In the genomic region with DNA sequence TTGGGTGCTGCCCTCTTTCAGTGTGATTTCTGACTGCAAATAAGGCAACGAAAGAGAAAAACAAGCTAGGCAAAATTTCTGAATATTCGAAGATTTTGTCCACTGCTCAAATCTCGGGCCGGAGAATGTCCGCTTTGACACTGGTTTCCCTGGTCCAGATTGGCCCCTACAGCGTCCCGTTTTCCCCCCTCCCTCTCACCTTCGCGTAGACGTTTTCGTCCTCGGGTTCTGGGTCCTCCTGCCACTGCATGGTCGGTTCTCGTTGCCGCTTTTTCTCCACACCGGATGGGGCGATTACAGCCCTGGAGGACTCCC, we compare ENCODE assay signal across 8 mouse cellular contexts. TPM values are rescaled to one million over a fixed set of nuclear protein-coding genes. Genes with fewer than 3 reads are reported as not detected.
DNase-seq lines count a peak whose midpoint lies in the region; ATAC-seq and TF ChIP-seq lines count a peak whose summit lies in the region.

No protein-coding gene starts in this region.

- peak overlapping the region; percentile 63 for H3K4me2 ChIP-seq in heart, embryonic 16.5 days (ENCODE audit: low read depth, low read length)
- H3K4me2 ChIP-seq in limb, embryonic 14.5 days (replicated peaks; ENCODE audit: low read depth, low read length, severe bottlenecking): peak overlapping the region; percentile 47
- peak overlapping the region; percentile 56 for H3K4me2 ChIP-seq in neural tube, embryonic 15.5 days

- TF ChIP-seq EP300 in MEL (IDR thresholded peaks at IDR 0.05; ENCODE audit: low read depth in 1 of 2, low read length in 2 of 2): no peak

- no peaks in the 10 kb centered on the region for H3K9me3 ChIP-seq in heart, embryonic 16.5 days (replicated peaks; ENCODE audit: control insufficient read depth, low read length)
- no peaks in the 10 kb centered on the region for H3K9me3 ChIP-seq in MEL (replicated peaks; ENCODE audit: insufficient read depth, low read length)
- no peaks in the 10 kb centered on the region for H3K9me3 ChIP-seq in limb, embryonic 14.5 days (ENCODE audit: control insufficient read depth, low read length)
- H3K9me3 ChIP-seq in neural tube, embryonic 15.5 days (replicated peaks): no peaks in the 10 kb centered on the region

- H3K27me3 ChIP-seq in heart, embryonic 16.5 days (ENCODE audit: control insufficient read depth, insufficient read depth, low read length): no peaks in the 10 kb centered on the region
- H3K27me3 ChIP-seq in MEL (ENCODE audit: control insufficient read depth in 1 of 2, insufficient read depth in 2 of 2, low read length in 2 of 2): no peaks in the 10 kb centered on the region
- H3K27me3 ChIP-seq in limb, embryonic 14.5 days (ENCODE audit: control insufficient read depth, insufficient read depth, low read length): no peaks in the 10 kb centered on the region
- no peaks in the 10 kb centered on the region for H3K27me3 ChIP-seq in neural tube, embryonic 15.5 days (replicated peaks)

- no peak for ATAC-seq in heart, embryonic 16.5 days (replicated peaks; ENCODE audit: extremely low read depth, insufficient read depth, low FRiP score)
- peak; percentile 44; the same call in 1 of the 2 replicates for ATAC-seq in erythroid progenitor cell, adult 5-6 weeks (replicated peaks; ENCODE audit: low FRiP score, poor library complexity, severe bottlenecking)
- ATAC-seq in limb, embryonic 14.5 days (ENCODE audit: low FRiP score, low read depth): peak; percentile 38
- peak; percentile 58 for ATAC-seq in neural tube, embryonic 15.5 days (ENCODE audit: low FRiP score)

- no peak for TF ChIP-seq POLR2A in MEL (IDR thresholded peaks at IDR 0.05; ENCODE audit: control insufficient read depth in 1 of 2, insufficient read depth in 1 of 2, low read depth in 1 of 2, low read length in 2 of 2, poor library complexity in 1 of 2)
- no peak for TF ChIP-seq POLR2A in limb, embryonic 14.5 days (IDR thresholded peaks at IDR 0.05; ENCODE audit: borderline replicate concordance, extremely low read depth, insufficient read depth, insufficient read length)

- peaks cover 52% of the 10 kb centered on the region for H3K79me2 ChIP-seq in MEL (ENCODE audit: control insufficient read depth, insufficient read depth, low read length, poor library complexity)

- peaks cover 8% of the 10 kb centered on the region; the same call in 1 of the 2 replicates for H3K36me3 ChIP-seq in heart, embryonic 16.5 days (ENCODE audit: control insufficient read depth, insufficient read depth)
- peaks cover 8 to 32% of the 10 kb centered on the region in 2 experiments for H3K36me3 ChIP-seq in MEL (ENCODE audit: control insufficient read depth in 1 of 2, insufficient read depth in 2 of 2, low read length in 2 of 2)
- peaks cover 11% of the 10 kb centered on the region for H3K36me3 ChIP-seq in limb, embryonic 14.5 days (ENCODE audit: control insufficient read depth, insufficient read depth, low read length)
- 0 out of 2 replicates have a peak, but pooled peaks cover 2% of the 10 kb centered on the region for H3K36me3 ChIP-seq in neural tube, embryonic 15.5 days

- no peak for TF ChIP-seq CTCF in MEL (IDR thresholded peaks at IDR 0.05 in 2 of 3, conservative IDR thresholded peaks at IDR 0.05 in 1 of 3; ENCODE audit: control insufficient read depth in 1 of 3, insufficient read depth in 1 of 3, low read depth in 2 of 3, low read length in 3 of 3, poor library complexity in 1 of 3, severe bottlenecking in 1 of 3)

- DNase-seq in heart, postnatal 4 days: no peak
- DNase-seq in MEL (ENCODE audit: low read depth, low spot score): no peak
- no peak for DNase-seq in limb, embryonic 14.5 days (ENCODE audit: low spot score)
- DNase-seq in adipocyte (ENCODE audit: low spot score): no peak
- DNase-seq in layer of hippocampus, postnatal 36 days: no peak

- peak overlapping the region; percentile 95 for H3K27ac ChIP-seq in heart, embryonic 16.5 days (ENCODE audit: low read length)
- peak overlapping the region; percentile 98 for H3K27ac ChIP-seq in MEL (ENCODE audit: control insufficient read depth, low read depth, low read length)
- H3K27ac ChIP-seq in limb, embryonic 14.5 days (replicated peaks; ENCODE audit: low read depth, low read length): peak overlapping the region; percentile 85
- peak overlapping the region; percentile 91 for H3K27ac ChIP-seq in neural tube, embryonic 15.5 days (replicated peaks)

- H3K9ac ChIP-seq in heart, embryonic 16.5 days (ENCODE audit: low read length): peak overlapping the region; percentile 80
- peak overlapping the region; percentile 88 for H3K9ac ChIP-seq in MEL (ENCODE audit: control insufficient read depth, low read depth, low read length, poor library complexity, severe bottlenecking)
- H3K9ac ChIP-seq in limb, embryonic 14.5 days (ENCODE audit: low read depth, low read length, severe bottlenecking): peak overlapping the region; percentile 51
- H3K9ac ChIP-seq in neural tube, embryonic 15.5 days (replicated peaks): peak overlapping the region; percentile 56

- peak overlapping the region; percentile 72 for H3K4me3 ChIP-seq in heart, embryonic 16.5 days (ENCODE audit: low read length)
- peak overlapping the region; percentile 95 to 96 for H3K4me3 ChIP-seq in MEL (ENCODE audit: control insufficient read depth in 1 of 2, insufficient read depth in 1 of 2, low read depth in 2 of 2, low read length in 2 of 2)
- H3K4me3 ChIP-seq in limb, embryonic 14.5 days (replicated peaks; ENCODE audit: low read length): peak overlapping the region; percentile 56
- peak overlapping the region; percentile 57 for H3K4me3 ChIP-seq in neural tube, embryonic 15.5 days (replicated peaks)

- no peak for TF ChIP-seq RAD21 in MEL (IDR thresholded peaks at IDR 0.05; ENCODE audit: low read depth, low read length)

- peaks cover 7% of the 10 kb centered on the region for H3K4me1 ChIP-seq in heart, embryonic 16.5 days (ENCODE audit: control insufficient read depth, insufficient read depth, low read length)
- H3K4me1 ChIP-seq in MEL (ENCODE audit: control insufficient read depth in 1 of 2, insufficient read depth in 2 of 2, low read length in 2 of 2): peaks cover 2 to 20% of the 10 kb centered on the region in 2 experiments
- no peaks in the 10 kb centered on the region for H3K4me1 ChIP-seq in limb, embryonic 14.5 days (ENCODE audit: control insufficient read depth, insufficient read depth, low read length)
- peaks cover 20% of the 10 kb centered on the region for H3K4me1 ChIP-seq in neural tube, embryonic 15.5 days

- 17% methylated on average over 15 of the region's 17 CpGs for WGBS in heart, embryonic 16.5 days
- WGBS in limb, embryonic 14.5 days: 24% methylated on average over 17 of the region's 17 CpGs
- 22% methylated on average over 17 of the region's 17 CpGs for WGBS in neural tube, embryonic 15.5 days

TF ChIP-seq in MEL, 35 proteins besides CTCF, POLR2A, EP300 and RAD21 (continues in another document):
- no peak for TF ChIP-seq ELF1 (IDR thresholded peaks at IDR 0.05; ENCODE audit: low read depth, low read length)
- TF ChIP-seq MAX (IDR thresholded peaks at IDR 0.05; ENCODE audit: low read length): 0 out of 2 replicates have a peak, but pooled peaks have one; percentile 2
- no peak for TF ChIP-seq GABPA (IDR thresholded peaks at IDR 0.05; ENCODE audit: low read depth, low read length)
- TF ChIP-seq NELFE (IDR thresholded peaks at IDR 0.05; ENCODE audit: low read depth, low read length): no peak
- TF ChIP-seq MXI1 (IDR thresholded peaks at IDR 0.05; ENCODE audit: low read depth, low read length): no peak; the same call in 1 of the 2 replicates

RNA-seq across cellular contexts. Expression of a gene that starts 0.5 kb away (rescaled TPM):
- polyA plus RNA-seq in heart, embryonic 16.5 days (2015; fragmentation: Nextera tagmentation; extraction: Ambion mirVana): 43.9 and 47.0 TPM in 2 replicates
- 10 to 100 TPM; 27.4 to 29.1 TPM for total RNA-seq in heart, postnatal 4 days (2021)
- 154 and 158 TPM in 2 replicates for total RNA-seq in MEL (2012; rRNA removed)
- 100 to 1,000 TPM in 1 of 2 experiments, not detected in 1; 183 TPM for polyA plus RNA-seq in MEL (2012; ENCODE audit: insufficient read depth in 1 of 2, insufficient read length in 2 of 2, low read depth in 1 of 2, low replicate concordance in 2 of 2, missing spikeins in 1 of 2)
- total RNA-seq in erythroid progenitor cell, adult 5-6 weeks (2015; ENCODE audit: low replicate concordance): 28.5 and 33.5 TPM in 2 replicates
- total RNA-seq in erythroid progenitor cell, adult 5-6 weeks (2017; ENCODE audit: low replicate concordance): 38.0 and 51.6 TPM in 2 replicates
- polyA plus RNA-seq in limb, embryonic 14.5 days (2012; rRNA removed): 73.6 and 86.5 TPM in 2 replicates
- polyA plus RNA-seq in limb, embryonic 14.5 days (2014; fragmentation: Nextera tagmentation; extraction: Ambion mirVana): 51.7 and 56.8 TPM in 2 replicates
- polyA plus RNA-seq in neural tube, embryonic 15.5 days (2015; fragmentation: Nextera tagmentation; extraction: Ambion mirVana): 47.2 and 52.2 TPM in 2 replicates
- 10 to 100 TPM; 51.1 to 53.9 TPM for total RNA-seq in layer of hippocampus, postnatal 36 days (2021)

RNA-seq across cellular contexts. Expression of a gene that starts 0.6 kb away (rescaled TPM):
- 430 and 467 TPM in 2 replicates for polyA plus RNA-seq in heart, embryonic 16.5 days (2015; fragmentation: Nextera tagmentation; extraction: Ambion mirVana)
- total RNA-seq in heart, postnatal 4 days (2021): 100 to 1,000 TPM; 473 to 482 TPM
- total RNA-seq in MEL (2012; rRNA removed): 252 and 262 TPM in 2 replicates
- 100 to 1,000 TPM in 1 of 2 experiments, not detected in 1; 357 TPM for polyA plus RNA-seq in MEL (2012; ENCODE audit: insufficient read depth in 1 of 2, insufficient read length in 2 of 2, low read depth in 1 of 2, low replicate concordance in 2 of 2, missing spikeins in 1 of 2)
- 87.2 and 95.9 TPM in 2 replicates for total RNA-seq in erythroid progenitor cell, adult 5-6 weeks (2015; ENCODE audit: low replicate concordance)
- 30.8 and 55.7 TPM in 2 replicates for total RNA-seq in erythroid progenitor cell, adult 5-6 weeks (2017; ENCODE audit: low replicate concordance)
- 133 and 173 TPM in 2 replicates for polyA plus RNA-seq in limb, embryonic 14.5 days (2012; rRNA removed)
- 249 and 262 TPM in 2 replicates for polyA plus RNA-seq in limb, embryonic 14.5 days (2014; fragmentation: Nextera tagmentation; extraction: Ambion mirVana)
- 244 and 252 TPM in 2 replicates for polyA plus RNA-seq in neural tube, embryonic 15.5 days (2015; fragmentation: Nextera tagmentation; extraction: Ambion mirVana)
- total RNA-seq in layer of hippocampus, postnatal 36 days (2021): 100 to 1,000 TPM; 150 to 162 TPM

RNA-seq across cellular contexts. Expression of a gene that starts 41.3 kb away (rescaled TPM):
- polyA plus RNA-seq in heart, embryonic 16.5 days (2015; fragmentation: Nextera tagmentation; extraction: Ambion mirVana): 164 and 172 TPM in 2 replicates
- 100 to 1,000 TPM; 293 to 326 TPM for total RNA-seq in heart, postnatal 4 days (2021)
- total RNA-seq in MEL (2012; rRNA removed): 269 and 295 TPM in 2 replicates
- 100 to 1,000 TPM; 530 to 704 TPM for polyA plus RNA-seq in MEL (2012; ENCODE audit: insufficient read depth in 1 of 2, insufficient read length in 2 of 2, low read depth in 1 of 2, low replicate concordance in 2 of 2, missing spikeins in 1 of 2)
- total RNA-seq in erythroid progenitor cell, adult 5-6 weeks (2015; ENCODE audit: low replicate concordance): 59.9 and 60.9 TPM in 2 replicates
- total RNA-seq in erythroid progenitor cell, adult 5-6 weeks (2017; ENCODE audit: low replicate concordance): 62.3 and 63.2 TPM in 2 replicates
- polyA plus RNA-seq in limb, embryonic 14.5 days (2012; rRNA removed): 246 and 331 TPM in 2 replicates
- polyA plus RNA-seq in limb, embryonic 14.5 days (2014; fragmentation: Nextera tagmentation; extraction: Ambion mirVana): 181 and 183 TPM in 2 replicates
- polyA plus RNA-seq in neural tube, embryonic 15.5 days (2015; fragmentation: Nextera tagmentation; extraction: Ambion mirVana): 314 and 341 TPM in 2 replicates
- 100 to 1,000 TPM; 373 to 384 TPM for total RNA-seq in layer of hippocampus, postnatal 36 days (2021)
